Mouse (Mus musculus) monocyte, adult 2 months (primary cell): Measurements from ENCODE around the gene Zfp507.

Experiments used
- DNase-seq, 2 experiments: peaks; one replicate each; pipeline ENCODE4 v3.0.0; 2022; ENCODE audit warnings: low spot score in 2 of 2, low read depth in 1 of 2

Zfp507 gene

GRCm38 (mm10) chr7:35802906-35803595 lies at the start of gene Zfp507:
TSS of gene Zfp507 (minus strand) at chr7:35803003.
- peak in 1 of 2 experiments; percentile 42 for DNase-seq

GRCm38 (mm10) chr7:35850426-35850825 lies 47.6 kb upstream of the Zfp507 start:
- DNase-seq, result no peak

GRCm38 (mm10) chr7:35848526-35848925 lies 45.7 kb upstream of the Zfp507 start:
- DNase-seq, result no peak

- DNase-seq, result no peak
Measured at GRCm38 (mm10) chr7:35840504-35840903, 37.7 kb upstream of the Zfp507 start.

GRCm38 (mm10) chr7:35836851-35837250 lies 34.0 kb upstream of the Zfp507 start:
- no peak for DNase-seq

GRCm38 (mm10) chr7:35836415-35836814 lies 33.6 kb upstream of the Zfp507 start:
- DNase-seq, result no peak

GRCm38 (mm10) chr7:35830119-35830518 lies 27.3 kb upstream of the Zfp507 start:
- DNase-seq, result no peak

GRCm38 (mm10) chr7:35823906-35824305 lies 21.1 kb upstream of the Zfp507 start:
- no peak for DNase-seq

- no peak for DNase-seq
Measured at GRCm38 (mm10) chr7:35822320-35822719, 19.5 kb upstream of the Zfp507 start.

GRCm38 (mm10) chr7:35821357-35821756 lies 18.6 kb upstream of the Zfp507 start:
- DNase-seq, result no peak

- DNase-seq, result no peak
Measured at GRCm38 (mm10) chr7:35819486-35819885, 16.7 kb upstream of the Zfp507 start.

- DNase-seq, result no peak
Measured at GRCm38 (mm10) chr7:35814759-35815551, 12.2 kb upstream of the Zfp507 start.

GRCm38 (mm10) chr7:35813306-35813705 lies 10.5 kb upstream of the Zfp507 start:
- DNase-seq, result no peak

GRCm38 (mm10) chr7:35810736-35811135 lies 7.9 kb upstream of the Zfp507 start:
- DNase-seq, result no peak

GRCm38 (mm10) chr7:35804206-35804605 lies 1.4 kb upstream of the Zfp507 start:
- DNase-seq, result no peak

GRCm38 (mm10) chr7:35802201-35802905 lies 450 bp downstream of the Zfp507 start:
- DNase-seq, result no peak

- DNase-seq, result no peak
Measured at GRCm38 (mm10) chr7:35796123-35796522, 6.7 kb downstream of the Zfp507 start.

GRCm38 (mm10) chr7:35794145-35794664 lies 8.6 kb downstream of the Zfp507 start:
- DNase-seq, result no peak

- no peak for DNase-seq
Measured at GRCm38 (mm10) chr7:35792150-35792848, 10.5 kb downstream of the Zfp507 start.

GRCm38 (mm10) chr7:35790926-35791325 lies 11.9 kb downstream of the Zfp507 start:
- no peak for DNase-seq

- no peak for DNase-seq
Measured at GRCm38 (mm10) chr7:35790201-35790600, 12.6 kb downstream of the Zfp507 start.
